Mouse (Mus musculus): ENCODE measurements around the gene Hmcn2. TPM values are rescaled to one million over a fixed set of nuclear protein-coding genes. Genes with fewer than 3 reads are reported as not detected.
A peak's percentile ranks its signal among the peaks of the same experiment; 100 is the strongest.

The Hmcn2 gene
- total and polyA plus RNA-seq, 2 experiments from 2014 or later, result 0.24 to 0.33 TPM

GRCm38 (mm10) chr2:31464529-31464910 lies 150.3 kb downstream of the Hmcn2 start:
- H3K36me3 ChIP-seq (ENCODE audit: insufficient read depth), result no peaks in the 10 kb centered on the region
- H3K4me2 ChIP-seq (ENCODE audit: low read depth), result no peak overlapping the region
- H3K27me3 ChIP-seq (ENCODE audit: insufficient read depth, low read length), result peaks cover 25% of the 10 kb centered on the region
- no peaks in the 10 kb centered on the region for H3K4me1 ChIP-seq (ENCODE audit: insufficient read depth)
- H3K9me3 ChIP-seq (ENCODE audit: low read length), result no peaks in the 10 kb centered on the region
- no peak for TF ChIP-seq CTCF (IDR thresholded peaks at IDR 0.05; ENCODE audit: low read depth)
- H3K27ac ChIP-seq (ENCODE audit: low read depth, low read length), result no peak overlapping the region
- H3K9ac ChIP-seq, result no peak overlapping the region
- DNase-seq, result no peak
- no peak for ATAC-seq
- no peak overlapping the region for H3K4me3 ChIP-seq (ENCODE audit: low read depth, low read length)
- WGBS, result 79% methylated on average over 6 of the region's 6 CpGs

GRCm38 (mm10) chr2:31467457-31467856 lies 153.2 kb downstream of the Hmcn2 start:
- no peak overlapping the region for H3K9ac ChIP-seq
- no peak overlapping the region for H3K27ac ChIP-seq (ENCODE audit: low read depth, low read length)
- no peak for DNase-seq
- no peaks in the 10 kb centered on the region for H3K36me3 ChIP-seq (ENCODE audit: insufficient read depth)
- TF ChIP-seq CTCF (IDR thresholded peaks at IDR 0.05; ENCODE audit: low read depth), result no peak
- 0 out of 2 replicates have a peak, but pooled peaks cover 3% of the 10 kb centered on the region for H3K4me1 ChIP-seq (ENCODE audit: insufficient read depth)
- H3K27me3 ChIP-seq (ENCODE audit: insufficient read depth, low read length), result peaks cover 20% of the 10 kb centered on the region
- no peak overlapping the region for H3K4me3 ChIP-seq (ENCODE audit: low read depth, low read length)
- H3K9me3 ChIP-seq (ENCODE audit: low read length), result no peaks in the 10 kb centered on the region
- no peak for ATAC-seq
- H3K4me2 ChIP-seq (ENCODE audit: low read depth), result no peak overlapping the region
- 78% methylated on average over 1 of the region's 1 CpGs for WGBS

GRCm38 (mm10) chr2:31468857-31469256 lies 154.6 kb downstream of the Hmcn2 start:
- WGBS, result 78% methylated on average over 7 of the region's 7 CpGs
- no peak overlapping the region for H3K4me3 ChIP-seq (ENCODE audit: low read depth, low read length)
- no peak for TF ChIP-seq CTCF (IDR thresholded peaks at IDR 0.05; ENCODE audit: low read depth)

GRCm38 (mm10) chr2:31469480-31469879 lies 155.3 kb downstream of the Hmcn2 start:
- peak overlapping the region; percentile 90 for H3K4me2 ChIP-seq (ENCODE audit: low read depth)
- no peak overlapping the region for H3K27ac ChIP-seq (ENCODE audit: low read depth, low read length)
- H3K4me1 ChIP-seq (ENCODE audit: insufficient read depth), result 0 out of 2 replicates have a peak, but pooled peaks cover 3% of the 10 kb centered on the region
- H3K9me3 ChIP-seq (ENCODE audit: low read length), result no peaks in the 10 kb centered on the region
- DNase-seq (no peak), ATAC-seq (no peak)
- peak overlapping the region; percentile 49 for H3K9ac ChIP-seq
- no peaks in the 10 kb centered on the region for H3K36me3 ChIP-seq (ENCODE audit: insufficient read depth)
- TF ChIP-seq CTCF (IDR thresholded peaks at IDR 0.05; ENCODE audit: low read depth), result no peak
- 25% methylated on average over 7 of the region's 7 CpGs for WGBS
- peak overlapping the region; percentile 43 for H3K4me3 ChIP-seq (ENCODE audit: low read depth, low read length)
- peaks cover 14% of the 10 kb centered on the region for H3K27me3 ChIP-seq (ENCODE audit: insufficient read depth, low read length)

More at GRCm38 (mm10) chr2:31468857-31469256, 154.6 kb downstream of the Hmcn2 start:
- H3K9me3 ChIP-seq (ENCODE audit: low read length), result no peaks in the 10 kb centered on the region
- ATAC-seq (no peak), DNase-seq (no peak)
- H3K27ac ChIP-seq (ENCODE audit: low read depth, low read length), result no peak overlapping the region
- no peak overlapping the region for H3K4me2 ChIP-seq (ENCODE audit: low read depth)
- H3K36me3 ChIP-seq (ENCODE audit: insufficient read depth), result no peaks in the 10 kb centered on the region
- 0 out of 2 replicates have a peak, but pooled peaks cover 3% of the 10 kb centered on the region for H3K4me1 ChIP-seq (ENCODE audit: insufficient read depth)
- H3K9ac ChIP-seq, result no peak overlapping the region
- peaks cover 20% of the 10 kb centered on the region for H3K27me3 ChIP-seq (ENCODE audit: insufficient read depth, low read length)

- Histone ChIP-seq H3K4me2 (ENCODE audit: low read depth) (peak within 1 kb of the TSS; percentile 90), H3K4me1 (ENCODE audit: insufficient read depth) (0 out of 2 replicates have a peak, but pooled peaks cover 3% of the 10 kb centered on the region), H3K9ac (peak within 1 kb of the TSS; percentile 49), H3K27me3 (ENCODE audit: insufficient read depth, low read length) (peaks cover 14% of the 10 kb centered on the region), H3K36me3 (ENCODE audit: insufficient read depth) (no peaks in the 10 kb centered on the region), H3K9me3 (ENCODE audit: low read length) (no peaks in the 10 kb centered on the region), H3K4me3 (ENCODE audit: low read depth, low read length) (peak within 1 kb of the TSS; percentile 43), H3K27ac (ENCODE audit: low read depth, low read length) (no peak within 1 kb of the TSS)
- DNase-seq (peak; percentile 68), ATAC-seq (peak; percentile 79)
- WGBS, result 2% methylated on average over 48 of the region's 49 CpGs
- peak; percentile 52 for TF ChIP-seq CTCF (IDR thresholded peaks at IDR 0.05; ENCODE audit: low read depth)
Observed at GRCm38 (mm10) chr2:31469931-31470682, 155.9 kb downstream of the Hmcn2 start, which contains the start of gene Ass1. Gene Ass1 (plus strand): TSS chr2:31470207.

GRCm38 (mm10) chr2:31470683-31471385 lies 156.6 kb downstream of the Hmcn2 start:
- Histone ChIP-seq H3K4me2 (ENCODE audit: low read depth) (peak overlapping the region; percentile 90), H3K27me3 (ENCODE audit: insufficient read depth, low read length) (peaks cover 14% of the 10 kb centered on the region), H3K9me3 (ENCODE audit: low read length) (no peaks in the 10 kb centered on the region), H3K4me3 (ENCODE audit: low read depth, low read length) (peak overlapping the region; percentile 43), H3K36me3 (ENCODE audit: insufficient read depth) (no peaks in the 10 kb centered on the region), H3K27ac (ENCODE audit: low read depth, low read length) (no peak overlapping the region), H3K9ac (peak overlapping the region; percentile 49; the same call in 1 of the 2 replicates), H3K4me1 (ENCODE audit: insufficient read depth) (0 out of 2 replicates have a peak, but pooled peaks cover 3% of the 10 kb centered on the region)
- TF ChIP-seq CTCF (IDR thresholded peaks at IDR 0.05; ENCODE audit: low read depth), result no peak
- 10% methylated on average over 17 of the region's 19 CpGs for WGBS
- ATAC-seq, result no peak
- no peak for DNase-seq

GRCm38 (mm10) chr2:31471611-31472010 lies 157.4 kb downstream of the Hmcn2 start:
- H3K9me3 ChIP-seq (ENCODE audit: low read length), result no peaks in the 10 kb centered on the region
- no peak for TF ChIP-seq CTCF (IDR thresholded peaks at IDR 0.05; ENCODE audit: low read depth)
- no peak overlapping the region for H3K9ac ChIP-seq
- H3K4me3 ChIP-seq (ENCODE audit: low read depth, low read length), result no peak overlapping the region
- no peak overlapping the region for H3K4me2 ChIP-seq (ENCODE audit: low read depth)
- ATAC-seq (no peak), DNase-seq (no peak)
- H3K4me1 ChIP-seq (ENCODE audit: insufficient read depth), result 0 out of 2 replicates have a peak, but pooled peaks cover 3% of the 10 kb centered on the region
- H3K27me3 ChIP-seq (ENCODE audit: insufficient read depth, low read length), result peaks cover 14% of the 10 kb centered on the region
- no peaks in the 10 kb centered on the region for H3K36me3 ChIP-seq (ENCODE audit: insufficient read depth)
- H3K27ac ChIP-seq (ENCODE audit: low read depth, low read length), result no peak overlapping the region
- 67% methylated on average over 6 of the region's 6 CpGs for WGBS

All from forebrain, postnatal 0 days (tissue).